Mouse (Mus musculus) brain, embryonic 14.5 days (tissue): ENCODE measurements around the gene Daam1.

ENCODE experiments used
- CTCF ChIP-seq: fragments of 200-500 bp; IDR thresholded peaks from 2 replicates; pipeline ENCODE4 v1.5.1; 2012; ENCODE audit warnings: inconsistent platforms, mild to moderate bottlenecking, moderate library complexity, borderline replicate concordance; ENCODE audit not compliant: insufficient read depth, insufficient read length; ENCODE audit errors: extremely low read depth
- POLR2A ChIP-seq: fragments of 200-500 bp; IDR thresholded peaks from 2 replicates; pipeline ENCODE4 v1.6.1; 2012; ENCODE audit warnings: mild to moderate bottlenecking, inconsistent platforms, borderline replicate concordance; ENCODE audit not compliant: poor library complexity, insufficient read depth, insufficient read length, severe bottlenecking; ENCODE audit errors: extremely low read depth

DNA sequence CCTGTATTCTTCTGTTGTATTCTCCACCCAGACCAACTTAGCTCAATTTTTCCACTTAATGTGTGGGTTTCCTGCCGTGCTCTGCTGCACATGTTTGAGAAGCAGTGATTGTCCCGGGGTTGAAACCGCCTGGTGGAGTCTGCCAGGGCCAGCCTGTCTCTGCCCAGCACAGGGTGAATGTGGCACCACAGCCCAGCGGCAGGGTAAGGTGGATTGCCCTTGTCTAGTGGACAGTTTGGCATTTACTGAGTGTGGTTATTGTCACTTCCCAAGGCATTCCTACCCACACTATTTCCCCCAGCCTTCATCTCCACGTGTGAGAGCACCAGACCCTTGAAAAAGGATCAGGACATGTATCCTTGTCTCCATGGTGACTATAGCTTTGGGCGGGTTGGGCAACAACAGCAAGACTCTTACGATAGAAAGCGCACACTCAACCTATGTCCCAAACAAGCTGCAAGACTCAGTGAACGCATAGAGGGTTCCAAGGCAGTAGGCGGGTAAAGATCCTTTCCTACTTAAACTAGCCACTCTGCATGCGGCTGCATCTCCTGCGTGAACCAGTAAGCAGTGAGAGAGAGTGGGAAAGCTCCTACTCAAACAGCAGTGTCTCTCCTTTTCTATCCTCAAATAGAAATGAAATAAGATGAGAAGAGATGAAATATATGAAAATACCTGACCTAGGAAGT, 139.2 kb downstream of the Daam1 start:
- TF ChIP-seq CTCF, result no peak
- no peak for TF ChIP-seq POLR2A
